Mouse (Mus musculus): ENCODE results near the gene Hsd17b6.

DNA sequence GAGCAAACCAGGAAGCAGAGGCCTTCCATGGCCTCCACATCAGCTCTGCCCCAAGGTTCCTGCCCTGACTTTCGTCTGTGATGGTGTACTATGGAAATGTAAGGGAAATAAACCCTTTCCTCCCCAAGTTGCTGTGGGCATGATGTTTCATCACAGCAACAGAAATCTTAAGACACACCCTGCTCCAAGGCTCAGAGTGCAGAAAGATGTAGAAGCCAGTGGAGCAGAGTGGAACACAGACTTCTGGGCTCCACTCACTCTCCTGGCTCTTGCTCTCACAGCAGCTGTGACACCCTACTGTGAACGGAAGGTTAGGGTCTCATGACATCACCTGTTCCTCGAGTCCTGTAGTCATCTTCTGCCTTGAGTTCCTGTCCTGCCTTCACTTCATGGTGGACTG, 43.4 kb downstream of the Hsd17b6 start:
- no peak for TF ChIP-seq POLR2A (IDR thresholded peaks at IDR 0.05; ENCODE audit: control insufficient read depth, extremely low read depth, insufficient read depth, low read length, poor library complexity)
- no peak for TF ChIP-seq CTCF (IDR thresholded peaks at IDR 0.05; ENCODE audit: borderline replicate concordance, control insufficient read depth, extremely low read depth, insufficient read depth, low read length, poor library complexity)

All from thymus, adult 2 months (tissue).